Mouse (Mus musculus): Measurements from ENCODE around the gene Fam189b.

GRCm38 (mm10) chr3:89231772-89232275, 48.9 kb downstream of the Fam189b start:
- no peak for TF ChIP-seq EP300 (IDR thresholded peaks at IDR 0.05; ENCODE audit: insufficient read depth, low read depth, low read length)
- no peak for TF ChIP-seq CTCF (IDR thresholded peaks at IDR 0.05)
- TF ChIP-seq POLR2A (IDR thresholded peaks at IDR 0.05; ENCODE audit: insufficient read depth, low read depth, low read length) = no peak
